Mouse (Mus musculus) heart, embryonic 14.5 days (tissue): ENCODE measurements around the gene Ifngr1. TPM values are rescaled to one million over a fixed set of nuclear protein-coding genes. Genes with fewer than 3 reads are reported as not detected.

Source experiments
- ATAC-seq: fragments of 200-750 bp; cut with Nextera tagmentation; 2 replicates; pipeline ENCODE4 v1.8.0; 2017; ENCODE audit warnings: low read depth, moderate TSS enrichment; ENCODE audit not compliant: insufficient number of reproducible peaks, insufficient read depth, low FRiP score
- H3K27ac ChIP-seq, 2 experiments: fragments of 200-500 bp in 1 of 2; fragments of 300-500 bp in 1 of 2; sonication (generic) in 1 of 2; replicated peaks in 1 of 2; 2 replicates each; pipeline ENCODE4 v1.5.1; 2012 to 2014; ENCODE audit warnings: low read depth in 2 of 2, low read length in 2 of 2, control low read depth in 1 of 2, mild to moderate bottlenecking in 1 of 2, mixed read lengths in 1 of 2; ENCODE audit not compliant: control insufficient read depth in 1 of 2, insufficient read depth in 1 of 2
- H3K27me3 ChIP-seq: fragments of 300-500 bp; sonication (generic); 2 replicates; pipeline ENCODE4 v1.6.1; 2014; ENCODE audit warnings: mild to moderate bottlenecking, low read length, control low read depth; ENCODE audit not compliant: control insufficient read depth, insufficient read depth
- H3K36me3 ChIP-seq: fragments of 300-500 bp; sonication (generic); 2 replicates; pipeline ENCODE4 v1.6.1; 2014; ENCODE audit warnings: mild to moderate bottlenecking, control low read depth, low read length, mixed read lengths; ENCODE audit not compliant: control insufficient read depth, insufficient read depth
- H3K4me1 ChIP-seq, 2 experiments: fragments of 200-500 bp in 1 of 2; fragments of 300-500 bp in 1 of 2; sonication (generic) in 1 of 2; 2 replicates each; pipeline ENCODE4 v1.6.1; 2012 to 2014; ENCODE audit warnings: low read length in 2 of 2, control low read depth in 1 of 2, mixed read lengths in 1 of 2; ENCODE audit not compliant: control insufficient read depth in 2 of 2, insufficient read depth in 2 of 2
- H3K4me2 ChIP-seq: fragments of 300-500 bp; sonication (generic); 2 replicates; pipeline ENCODE4 v1.6.1; 2014; ENCODE audit warnings: mild to moderate bottlenecking, low read length
- H3K4me3 ChIP-seq, 2 experiments: fragments of 200-500 bp in 1 of 2; fragments of 300-500 bp in 1 of 2; sonication (generic) in 1 of 2; 2 replicates each; pipeline ENCODE4 v1.5.1; 2012 to 2014; ENCODE audit warnings: low read length in 2 of 2, mild to moderate bottlenecking in 2 of 2, control low read depth in 1 of 2, low read depth in 1 of 2, moderate library complexity in 1 of 2; ENCODE audit not compliant: control insufficient read depth in 1 of 2, insufficient read depth in 1 of 2
- H3K9ac ChIP-seq: fragments of 300-500 bp; sonication (generic); 2 replicates; pipeline ENCODE4 v1.6.1; 2014; ENCODE audit warnings: mild to moderate bottlenecking, low read length
- H3K9me3 ChIP-seq: fragments of 300-500 bp; sonication (generic); 2 replicates; pipeline ENCODE4 v1.6.1; 2016; ENCODE audit warnings: low read length, control low read depth; ENCODE audit not compliant: control insufficient read depth
- WGBS: fragments of 180-500 bp; shearing (Covaris S2); extraction: QIAGEN DNeasy Blood & Tissue Kit; methylation state at CpG from one replicate; pipeline ENCODE4 v1.1.7; 2014; 5-methylcytosine and 5-hydroxymethylcytosine counted together
- polyA plus RNA-seq: library from polyadenylated mRNA; unstranded; fragments of >200 nt; fragmentation: Nextera tagmentation; extraction: Ambion mirVana; gene quantifications from 2 replicates; pipeline ENCODE4 v1.2.1, GENCODE M21; 2014

The Ifngr1 gene
- polyA plus RNA-seq, 1 experiment from 2014 or later: 42.2 TPM

GRCm38 (mm10) chr10:19613111-19613753 lies 21.5 kb downstream of the Ifngr1 start:
- ATAC-seq: no peak
- H3K4me3 ChIP-seq: no peak overlapping the region
- peak overlapping the region; percentile 47 to 75 for H3K27ac ChIP-seq
- no peaks in the 10 kb centered on the region for H3K27me3 ChIP-seq
- no peaks in the 10 kb centered on the region for H3K9me3 ChIP-seq
- peaks cover 23% of the 10 kb centered on the region for H3K36me3 ChIP-seq
- peaks cover 4 to 12% of the 10 kb centered on the region in 2 experiments for H3K4me1 ChIP-seq
- 19% methylated on average over 7 of the region's 7 CpGs for WGBS
- H3K4me2 ChIP-seq: peak overlapping the region; percentile 46
- H3K9ac ChIP-seq: no peak overlapping the region; the same call in 1 of the 2 replicates

- no peak overlapping the region for H3K27ac ChIP-seq
- H3K9me3 ChIP-seq: no peaks in the 10 kb centered on the region
- no peak overlapping the region for H3K4me3 ChIP-seq
- ATAC-seq: no peak
- no peaks in the 10 kb centered on the region for H3K27me3 ChIP-seq
- H3K4me1 ChIP-seq: no peaks in the 10 kb centered on the region; a peak in 1 of 4 replicates
- H3K9ac ChIP-seq: no peak overlapping the region
- no peak overlapping the region for H3K4me2 ChIP-seq
- 71% methylated on average over 5 of the region's 5 CpGs for WGBS
- no peaks in the 10 kb centered on the region for H3K36me3 ChIP-seq
These were observed 28.0 kb downstream of the Ifngr1 start for GRCm38 (mm10) chr10:19619736-19620135.

GRCm38 (mm10) chr10:19621408-19622048 lies 29.8 kb downstream of the Ifngr1 start, which contains the start of gene Il22ra2:
Gene Il22ra2, plus strand, starts transcription at chr10:19621998.
- no peaks in the 10 kb centered on the region for H3K36me3 ChIP-seq
- WGBS: 88% methylated on average over 2 of the region's 2 CpGs
- H3K9ac ChIP-seq: no peak within 1 kb of the TSS
- H3K9me3 ChIP-seq: no peaks in the 10 kb centered on the region
- H3K4me2 ChIP-seq: no peak within 1 kb of the TSS
- H3K27me3 ChIP-seq: no peaks in the 10 kb centered on the region
- no peaks in the 10 kb centered on the region for H3K4me1 ChIP-seq
- no peak for ATAC-seq
- no peak within 1 kb of the TSS for H3K27ac ChIP-seq
- H3K4me3 ChIP-seq: no peak within 1 kb of the TSS

- ATAC-seq: no peak
- Histone ChIP-seq H3K27me3 (no peaks in the 10 kb centered on the region), H3K9ac (no peak overlapping the region), H3K4me1 (no peaks in the 10 kb centered on the region), H3K27ac (no peak overlapping the region), H3K4me2 (no peak overlapping the region), H3K4me3 (no peak overlapping the region), H3K9me3 (no peaks in the 10 kb centered on the region), H3K36me3 (no peaks in the 10 kb centered on the region)
- 73% methylated on average over 1 of the region's 1 CpGs for WGBS
These were observed 32.9 kb downstream of the Ifngr1 start for GRCm38 (mm10) chr10:19624617-19625016.

GRCm38 (mm10) chr10:19627342-19627741 lies 35.6 kb downstream of the Ifngr1 start:
- no peaks in the 10 kb centered on the region for H3K4me1 ChIP-seq
- H3K4me2 ChIP-seq: no peak overlapping the region
- ATAC-seq: no peak
- WGBS: 86% methylated on average over 2 of the region's 2 CpGs
- no peak overlapping the region for H3K4me3 ChIP-seq
- H3K9me3 ChIP-seq: no peaks in the 10 kb centered on the region
- H3K9ac ChIP-seq: no peak overlapping the region
- no peaks in the 10 kb centered on the region for H3K27me3 ChIP-seq
- H3K27ac ChIP-seq: no peak overlapping the region
- no peaks in the 10 kb centered on the region for H3K36me3 ChIP-seq

GRCm38 (mm10) chr10:19627748-19628147 lies 36.0 kb downstream of the Ifngr1 start:
- Histone ChIP-seq H3K27ac (no peak overlapping the region), H3K36me3 (no peaks in the 10 kb centered on the region), H3K4me3 (no peak overlapping the region), H3K9me3 (no peaks in the 10 kb centered on the region), H3K4me2 (no peak overlapping the region), H3K9ac (no peak overlapping the region), H3K4me1 (no peaks in the 10 kb centered on the region), H3K27me3 (no peaks in the 10 kb centered on the region)
- WGBS: 85% methylated on average over 4 of the region's 4 CpGs
- no peak for ATAC-seq

GRCm38 (mm10) chr10:19631616-19632195 lies 40.0 kb downstream of the Ifngr1 start:
- Histone ChIP-seq H3K9me3 (no peaks in the 10 kb centered on the region), H3K4me2 (no peak overlapping the region), H3K4me1 (no peaks in the 10 kb centered on the region), H3K27me3 (no peaks in the 10 kb centered on the region), H3K4me3 (no peak overlapping the region), H3K27ac (no peak overlapping the region), H3K36me3 (no peaks in the 10 kb centered on the region), H3K9ac (no peak overlapping the region)
- no peak for ATAC-seq
- 71% methylated on average over 13 of the region's 13 CpGs for WGBS
